Mouse (Mus musculus): ENCODE measurements around the gene Dtd2. TPM values are rescaled to one million over a fixed set of nuclear protein-coding genes. Genes with fewer than 3 reads are reported as not detected.
A peak's percentile ranks its signal among the peaks of the same experiment; 100 is the strongest.

Dtd2 gene
- total RNA-seq, 1 experiment from 2014 or later = 18.4 TPM

GRCm38 (mm10) chr12:51988536-51988935 is 17.8 kb downstream of the Dtd2 start:
- ATAC-seq (replicated peaks; ENCODE audit: low read depth, poor library complexity, severe bottlenecking) = no peak

- ATAC-seq (replicated peaks; ENCODE audit: low read depth, poor library complexity, severe bottlenecking) = no peak
These were observed 20.5 kb downstream of the Dtd2 start for GRCm38 (mm10) chr12:51985826-51986225.

GRCm38 (mm10) chr12:51985163-51985748 is 21.0 kb downstream of the Dtd2 start:
- peak; percentile 79 for ATAC-seq (replicated peaks; ENCODE audit: low read depth, poor library complexity, severe bottlenecking)

- ATAC-seq (replicated peaks; ENCODE audit: low read depth, poor library complexity, severe bottlenecking) = no peak
These were observed 22.7 kb downstream of the Dtd2 start for GRCm38 (mm10) chr12:51983625-51984024.

GRCm38 (mm10) chr12:51976531-51976930 is 29.8 kb downstream of the Dtd2 start:
- peak; percentile 47; the same call in 1 of the 2 replicates for ATAC-seq (replicated peaks; ENCODE audit: low read depth, poor library complexity, severe bottlenecking)

- ATAC-seq (replicated peaks; ENCODE audit: low read depth, poor library complexity, severe bottlenecking) = no peak
These were observed 31.9 kb downstream of the Dtd2 start for GRCm38 (mm10) chr12:51974381-51974780.

- no peak for ATAC-seq (replicated peaks; ENCODE audit: low read depth, poor library complexity, severe bottlenecking)
These were observed 33.8 kb downstream of the Dtd2 start for GRCm38 (mm10) chr12:51972269-51973065.

GRCm38 (mm10) chr12:51971070-51971664 is 35.1 kb downstream of the Dtd2 start, which contains the start of gene Heatr5a:
Gene Heatr5a, minus strand, starts transcription at chr12:51971321.
- peak; percentile 82 for ATAC-seq (replicated peaks; ENCODE audit: low read depth, poor library complexity, severe bottlenecking)

GRCm38 (mm10) chr12:51970352-51971069 is 35.8 kb downstream of the Dtd2 start:
- peak; percentile 30 for ATAC-seq (replicated peaks; ENCODE audit: low read depth, poor library complexity, severe bottlenecking)

GRCm38 (mm10) chr12:51969876-51970275 is 36.4 kb downstream of the Dtd2 start:
- ATAC-seq (replicated peaks; ENCODE audit: low read depth, poor library complexity, severe bottlenecking) = 0 out of 2 replicates have a peak, but pooled peaks have one; percentile 11

GRCm38 (mm10) chr12:51969092-51969491 is 37.2 kb downstream of the Dtd2 start:
- ATAC-seq (replicated peaks; ENCODE audit: low read depth, poor library complexity, severe bottlenecking) = no peak

- ATAC-seq (replicated peaks; ENCODE audit: low read depth, poor library complexity, severe bottlenecking) = peak; percentile 47
These were observed 38.2 kb downstream of the Dtd2 start for GRCm38 (mm10) chr12:51967915-51968595.

- ATAC-seq (replicated peaks; ENCODE audit: low read depth, poor library complexity, severe bottlenecking) = no peak
These were observed 48.7 kb downstream of the Dtd2 start for GRCm38 (mm10) chr12:51957626-51958025.

- ATAC-seq (replicated peaks; ENCODE audit: low read depth, poor library complexity, severe bottlenecking) = no peak
These were observed 54.0 kb downstream of the Dtd2 start for GRCm38 (mm10) chr12:51952309-51952708.

GRCm38 (mm10) chr12:51947498-51947945 is 58.8 kb downstream of the Dtd2 start:
- no peak for ATAC-seq (replicated peaks; ENCODE audit: low read depth, poor library complexity, severe bottlenecking)

GRCm38 (mm10) chr12:51945331-51945730 is 61.0 kb downstream of the Dtd2 start:
- ATAC-seq (replicated peaks; ENCODE audit: low read depth, poor library complexity, severe bottlenecking) = no peak

GRCm38 (mm10) chr12:51939848-51940247 is 66.5 kb downstream of the Dtd2 start:
- no peak for ATAC-seq (replicated peaks; ENCODE audit: low read depth, poor library complexity, severe bottlenecking)

Measured in common myeloid progenitor, adult 5-6 weeks (primary cell).